In the genomic region with DNA sequence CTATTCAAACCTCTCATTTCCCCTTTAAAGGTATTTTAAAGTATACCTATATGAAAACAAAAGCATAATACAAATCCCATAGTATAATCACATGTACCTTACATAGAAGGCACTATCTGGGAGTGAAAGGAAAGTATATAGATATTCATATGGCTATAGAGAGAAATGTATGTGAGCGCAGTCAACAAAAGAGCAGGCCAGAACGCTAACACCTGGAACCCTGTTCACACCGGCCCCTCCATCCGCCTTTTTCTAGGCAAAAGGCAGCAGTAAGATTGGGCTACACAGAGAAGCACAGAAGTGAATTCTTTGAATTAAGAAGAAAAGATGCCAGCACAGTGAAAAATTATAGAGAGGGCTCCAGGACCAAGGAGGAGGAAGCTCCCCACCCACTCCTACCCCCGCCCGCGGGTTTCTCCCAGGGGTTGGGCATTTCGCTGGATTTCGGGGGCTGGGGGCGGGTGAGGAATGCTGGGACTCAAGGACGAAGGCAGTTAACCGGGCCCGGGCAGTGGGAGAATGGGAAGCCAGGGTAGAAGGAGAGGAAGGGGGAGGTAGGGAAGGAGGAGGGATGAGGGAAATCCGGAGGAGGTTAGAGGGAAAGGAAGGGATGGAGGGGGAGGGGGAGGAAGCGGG, we compare ENCODE assay signal across 7 mouse cellular contexts. TPM values are rescaled to one million over a fixed set of nuclear protein-coding genes. Genes with fewer than 3 reads are reported as not detected.
DNase-seq lines count a peak whose midpoint lies in the region; ATAC-seq and TF ChIP-seq lines count a peak whose summit lies in the region.

No protein-coding gene starts in this region.

- H3K9me3 ChIP-seq in forebrain, embryonic 10.5 days: no peaks in the 10 kb centered on the region
- no peaks in the 10 kb centered on the region for H3K9me3 ChIP-seq in liver, embryonic 11.5 days (ENCODE audit: control insufficient read depth, low read length)

- H3K27me3 ChIP-seq in forebrain, embryonic 10.5 days (ENCODE audit: poor library complexity, severe bottlenecking): no peaks in the 10 kb centered on the region
- H3K27me3 ChIP-seq in liver, embryonic 11.5 days (replicated peaks; ENCODE audit: control insufficient read depth, insufficient read depth, low read length): no peaks in the 10 kb centered on the region
- no peaks in the 10 kb centered on the region for H3K27me3 ChIP-seq in spleen, adult 2 months (ENCODE audit: control insufficient read depth, insufficient read depth, low read length)

- no peaks in the 10 kb centered on the region; the same call in 1 of the 2 replicates for H3K4me1 ChIP-seq in bone marrow, adult 2 months (ENCODE audit: control insufficient read depth, insufficient read depth, low read length)
- peaks cover 18% of the 10 kb centered on the region for H3K4me1 ChIP-seq in forebrain, embryonic 10.5 days
- H3K4me1 ChIP-seq in liver, embryonic 11.5 days (replicated peaks; ENCODE audit: control insufficient read depth, insufficient read depth, low read length): peaks cover 2% of the 10 kb centered on the region; the same call in 1 of the 2 replicates
- H3K4me1 ChIP-seq in spleen, adult 2 months (ENCODE audit: control insufficient read depth, insufficient read depth, insufficient read length): no peaks in the 10 kb centered on the region

- peak overlapping the region; percentile 81 for H3K27ac ChIP-seq in bone marrow, adult 2 months (ENCODE audit: control insufficient read depth, insufficient read depth, low read depth, low read length, poor library complexity)
- peak overlapping the region; percentile 95 for H3K27ac ChIP-seq in forebrain, embryonic 10.5 days
- H3K27ac ChIP-seq in liver, embryonic 11.5 days (ENCODE audit: low read depth, low read length): peak overlapping the region; percentile 90
- H3K27ac ChIP-seq in spleen, adult 2 months (ENCODE audit: insufficient read depth, low read length): peak overlapping the region; percentile 95; the same call in 1 of the 2 replicates

- peak overlapping the region; percentile 87 for H3K4me3 ChIP-seq in bone marrow, adult 2 months (replicated peaks; ENCODE audit: control insufficient read depth, low read depth, low read length)
- peak overlapping the region; percentile 70 for H3K4me3 ChIP-seq in forebrain, embryonic 10.5 days
- H3K4me3 ChIP-seq in liver, embryonic 11.5 days (ENCODE audit: low read depth, low read length): peak overlapping the region; percentile 73
- H3K4me3 ChIP-seq in spleen, adult 2 months (ENCODE audit: extremely low read depth, insufficient read depth, insufficient read length): peak overlapping the region; percentile 73

- peak overlapping the region; percentile 88 for H3K9ac ChIP-seq in liver, embryonic 11.5 days (ENCODE audit: low read depth, low read length)

- DNase-seq in left cerebral cortex, adult 11 months (ENCODE audit: low spot score): peak; percentile 7
- DNase-seq in left cerebral cortex, postnatal 25 days (ENCODE audit: low spot score in 2 of 2): no peak
- DNase-seq in forebrain, embryonic 10.5 days (ENCODE audit: extremely low spot score, low spot score): no peak
- peak; percentile 70 for DNase-seq in liver, embryonic 11.5 days (ENCODE audit: low spot score)
- DNase-seq in spleen, adult 2 months (ENCODE audit: low read depth in 1 of 2, low spot score in 2 of 2): peak in 1 of 2 experiments; percentile 33
- DNase-seq in cerebellum, postnatal 36 days: no peak

- TF ChIP-seq CTCF in bone marrow, adult 2 months (IDR thresholded peaks at IDR 0.05; ENCODE audit: control insufficient read depth, insufficient read depth, low read length): no peak
- no peak for TF ChIP-seq CTCF in spleen, adult 2 months (IDR thresholded peaks at IDR 0.05; ENCODE audit: extremely low read depth, insufficient read depth, insufficient read length, insufficient replicate concordance)

- peaks cover 3% of the 10 kb centered on the region for H3K36me3 ChIP-seq in forebrain, embryonic 10.5 days (replicated peaks)
- H3K36me3 ChIP-seq in liver, embryonic 11.5 days (ENCODE audit: control insufficient read depth, insufficient read depth, low read length): no peaks in the 10 kb centered on the region
- H3K36me3 ChIP-seq in spleen, adult 2 months (ENCODE audit: control insufficient read depth, insufficient read depth, low read length): peaks cover 2% of the 10 kb centered on the region; the same call in 1 of the 2 replicates

- peak; percentile 69 for ATAC-seq in liver, embryonic 11.5 days (replicated peaks; ENCODE audit: low FRiP score)

- H3K4me2 ChIP-seq in liver, embryonic 11.5 days: peak overlapping the region; percentile 87

- intact Hi-C loops in left cerebral cortex, postnatal 25 days (cut with DNase I): loop anchor here (2.0 kb wide), 2 partner anchors 56 to 64 kb away; a partner anchor contains a TSS

- TF ChIP-seq POLR2A in bone marrow, adult 2 months (IDR thresholded peaks at IDR 0.05; ENCODE audit: borderline replicate concordance, control insufficient read depth, low read depth, low read length): no peak
- TF ChIP-seq POLR2A in spleen, adult 2 months (IDR thresholded peaks at IDR 0.05; ENCODE audit: low read depth, low read length): no peak

- 4% methylated on average over 15 of the region's 15 CpGs for WGBS in bone marrow, adult 2 months
- 1% methylated on average over 15 of the region's 15 CpGs for WGBS in forebrain, embryonic 10.5 days
- 4% methylated on average over 15 of the region's 15 CpGs for WGBS in liver, embryonic 11.5 days
- 2% methylated on average over 14 of the region's 15 CpGs for WGBS in spleen, adult 2 months

RNA-seq across cellular contexts. Expression of a gene that starts 0.7 kb away (rescaled TPM):
- total RNA-seq in left cerebral cortex, postnatal 25 days (2021): 10 to 100 TPM; 27.8 to 28.4 TPM
- polyA plus RNA-seq in bone marrow, adult 2 months (2011; ENCODE audit: insufficient read depth, insufficient read length, low replicate concordance, missing spikeins): 14.0 and 17.3 TPM in 2 replicates
- 33.8 and 34.9 TPM in 2 replicates for polyA plus RNA-seq in forebrain, embryonic 10.5 days (2016; fragmentation: Nextera tagmentation; extraction: Ambion mirVana)
- polyA plus RNA-seq in liver, embryonic 11.5 days (2014; fragmentation: Nextera tagmentation; extraction: Ambion mirVana): 33.1 and 37.9 TPM in 2 replicates
- 7.6 and 9.5 TPM in 2 replicates for polyA plus RNA-seq in spleen, adult 2 months (2012; rRNA removed)

RNA-seq across cellular contexts. Expression of a gene that starts 56.3 kb away (rescaled TPM):
- total RNA-seq in left cerebral cortex, postnatal 25 days (2021): 10 to 100 TPM; 36.4 to 43.1 TPM
- 8.2 and 14.1 TPM in 2 replicates for polyA plus RNA-seq in bone marrow, adult 2 months (2011; ENCODE audit: insufficient read depth, insufficient read length, low replicate concordance, missing spikeins)
- 48.7 and 49.2 TPM in 2 replicates for polyA plus RNA-seq in forebrain, embryonic 10.5 days (2016; fragmentation: Nextera tagmentation; extraction: Ambion mirVana)
- 39.1 and 39.4 TPM in 2 replicates for polyA plus RNA-seq in liver, embryonic 11.5 days (2014; fragmentation: Nextera tagmentation; extraction: Ambion mirVana)
- 2.4 and 3.0 TPM in 2 replicates for polyA plus RNA-seq in spleen, adult 2 months (2012; rRNA removed)

Comparison
In these comparisons a context has a peak if more than half of its experiments do, and no peak if none do; other contexts are left out.
1. DNase-seq: peak in left cerebral cortex, adult 11 months (single experiment) and liver, embryonic 11.5 days (single experiment); none in left cerebral cortex, postnatal 25 days (0 of 2), forebrain, embryonic 10.5 days (single experiment) and cerebellum, postnatal 36 days (0 of 2).
2. Peak in every context shown above with its lines, with median percentiles within 50 percentile points of each other: H3K27ac ChIP-seq and H3K4me3 ChIP-seq.